In the genomic region with DNA sequence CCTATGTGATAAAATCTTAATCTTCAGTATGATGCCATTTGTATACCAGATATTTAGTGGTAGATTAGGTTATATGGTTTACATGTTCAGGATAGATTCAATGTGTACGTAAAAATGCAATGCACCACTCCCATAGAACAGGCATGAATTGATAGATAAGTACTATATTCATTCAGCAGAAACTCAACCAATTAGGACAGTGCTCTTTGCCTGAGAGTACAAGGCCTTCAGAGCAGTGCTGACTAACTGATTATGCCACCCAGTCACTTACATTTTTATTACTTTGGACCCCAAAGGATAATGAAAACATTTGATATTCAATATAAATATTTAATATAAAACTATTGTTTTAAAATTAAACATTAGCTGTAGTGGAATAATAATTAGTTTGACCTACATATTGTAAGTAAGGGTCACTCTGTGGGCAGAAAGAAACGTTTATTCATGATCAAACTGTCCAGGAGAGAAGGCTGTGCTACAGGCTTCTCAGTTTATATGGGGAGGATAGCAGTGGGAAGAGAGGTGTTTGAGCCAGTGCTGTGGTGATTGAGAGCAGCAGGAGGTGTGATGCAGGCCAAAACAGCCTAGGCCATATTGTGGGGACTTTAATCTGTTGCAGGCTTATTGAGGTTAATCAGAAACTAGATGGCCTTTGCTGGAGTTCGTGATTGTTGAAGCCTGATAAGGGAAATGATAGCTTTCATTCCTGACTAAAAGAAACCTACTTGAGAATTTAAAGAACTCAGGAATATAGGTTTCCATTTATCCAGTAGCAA, we compare ENCODE assay signal across 22 mouse cellular contexts.
A peak's percentile ranks its signal among the peaks of the same experiment; 100 is the strongest.
DNase-seq lines count a peak whose midpoint lies in the region; ATAC-seq lines count a peak whose summit lies in the region.
"Had no signal": no experiment of that assay in that cellular context is flagged by ENCODE, and none has a peak within 500 bp of the region (broad histone marks: within the 10 kb centered on the region; RNA-seq: fewer than 3 reads in every experiment).

No protein-coding gene starts in this region.

- H3K27me3 ChIP-seq in intestine, embryonic 14.5 days (replicated peaks; ENCODE audit: control insufficient read depth, insufficient read depth, low read length): no peaks in the 10 kb centered on the region
- H3K27me3 ChIP-seq in intestine, embryonic 15.5 days (replicated peaks): no peaks in the 10 kb centered on the region
- H3K27me3 ChIP-seq: forebrain, embryonic 13.5 days; hindbrain, embryonic 13.5 days had no signal

- intact Hi-C loops in heart, postnatal 10 days (cut with DNase I): no loop called here

- no peak overlapping the region for H3K27ac ChIP-seq in intestine, embryonic 14.5 days (ENCODE audit: low read depth)
- H3K27ac ChIP-seq in intestine, embryonic 15.5 days: no peak overlapping the region
- H3K27ac ChIP-seq: forebrain, embryonic 10.5 days; forebrain, embryonic 13.5 days; hindbrain, embryonic 10.5 days; hindbrain, embryonic 13.5 days had no signal

- no peak overlapping the region for H3K9ac ChIP-seq in intestine, embryonic 14.5 days (ENCODE audit: low read length)
- no peak overlapping the region for H3K9ac ChIP-seq in intestine, embryonic 15.5 days
- H3K9ac ChIP-seq: forebrain, embryonic 13.5 days; hindbrain, embryonic 13.5 days had no signal

- 59% methylated on average over 3 of the region's 3 CpGs for WGBS in intestine, embryonic 14.5 days
- WGBS in intestine, embryonic 15.5 days: 44% methylated on average over 3 of the region's 3 CpGs

- ATAC-seq in intestine, embryonic 14.5 days (replicated peaks; ENCODE audit: low FRiP score, low TSS enrichment, low read depth): peak; percentile 36; the same call in 1 of the 2 replicates
- ATAC-seq in intestine, embryonic 15.5 days: peak; percentile 96
- ATAC-seq: CD4-positive, CD25-positive, alpha-beta regulatory T cell, adult 4 months; forebrain, embryonic 13.5 days; forebrain, embryonic 16.5 days; hindbrain, embryonic 16.5 days had no signal

- no peaks in the 10 kb centered on the region for H3K36me3 ChIP-seq in intestine, embryonic 14.5 days (ENCODE audit: control insufficient read depth, insufficient read depth, low read length)
- H3K36me3 ChIP-seq in intestine, embryonic 15.5 days: no peaks in the 10 kb centered on the region
- H3K36me3 ChIP-seq: forebrain, embryonic 10.5 days; hindbrain, embryonic 10.5 days; hindbrain, embryonic 13.5 days had no signal

- no peak overlapping the region for H3K4me3 ChIP-seq in intestine, embryonic 14.5 days (ENCODE audit: low read depth, low read length)
- no peak overlapping the region for H3K4me3 ChIP-seq in intestine, embryonic 15.5 days (replicated peaks)
- H3K4me3 ChIP-seq: forebrain, embryonic 10.5 days; forebrain, embryonic 13.5 days; hindbrain, embryonic 10.5 days; hindbrain, embryonic 13.5 days had no signal

- no peak overlapping the region for H3K4me2 ChIP-seq in intestine, embryonic 14.5 days (ENCODE audit: low read length)
- no peak overlapping the region for H3K4me2 ChIP-seq in intestine, embryonic 15.5 days (replicated peaks)
- H3K4me2 ChIP-seq: forebrain, embryonic 13.5 days; heart, embryonic 11.5 days; hindbrain, embryonic 13.5 days had no signal

- H3K9me3 ChIP-seq in intestine, embryonic 14.5 days (ENCODE audit: control insufficient read depth, low read length): no peaks in the 10 kb centered on the region
- no peaks in the 10 kb centered on the region for H3K9me3 ChIP-seq in intestine, embryonic 15.5 days
- H3K9me3 ChIP-seq: forebrain, embryonic 10.5 days; forebrain, embryonic 13.5 days; hindbrain, embryonic 10.5 days; hindbrain, embryonic 13.5 days had no signal

- DNase-seq in kidney, adult 9 months: peak; percentile 16
- DNase-seq in kidney, postnatal 4 days: no peak
- DNase-seq in intestine, embryonic 14.5 days (ENCODE audit: low spot score): no peak
- no peak for DNase-seq in heart, adult 11 months
- no peak for DNase-seq in heart, postnatal 10 days
- DNase-seq: adrenal gland, adult 2 months; adrenal gland, postnatal 14 days; cerebellum, adult 11 months; cerebellum, adult 2 months; cerebellum, adult 9-11 months; gastrocnemius, postnatal 10 days; gastrocnemius, postnatal 36 days; heart, postnatal 36 days had no signal

- no peaks in the 10 kb centered on the region for H3K4me1 ChIP-seq in intestine, embryonic 14.5 days (replicated peaks; ENCODE audit: control insufficient read depth, insufficient read depth, low read length)
- H3K4me1 ChIP-seq in intestine, embryonic 15.5 days (replicated peaks): no peaks in the 10 kb centered on the region
- H3K4me1 ChIP-seq: forebrain, embryonic 10.5 days; forebrain, embryonic 13.5 days; hindbrain, embryonic 10.5 days; hindbrain, embryonic 13.5 days had no signal
